Mouse (Mus musculus) brain, embryonic 14.5 days (tissue): Measurements from ENCODE around the gene Samd4.

ENCODE experiments used
- CTCF ChIP-seq: fragments of 200-500 bp; IDR thresholded peaks from 2 replicates; pipeline ENCODE4 v1.5.1; 2012; ENCODE audit warnings: inconsistent platforms, mild to moderate bottlenecking, moderate library complexity, borderline replicate concordance; ENCODE audit not compliant: insufficient read depth, insufficient read length; ENCODE audit errors: extremely low read depth
- POLR2A ChIP-seq: fragments of 200-500 bp; IDR thresholded peaks from 2 replicates; pipeline ENCODE4 v1.6.1; 2012; ENCODE audit warnings: mild to moderate bottlenecking, inconsistent platforms, borderline replicate concordance; ENCODE audit not compliant: poor library complexity, insufficient read depth, insufficient read length, severe bottlenecking; ENCODE audit errors: extremely low read depth

GRCm38 (mm10) chr14:46941896-46942812 lies 59.5 kb downstream of the Samd4 start:
- no peak for TF ChIP-seq CTCF
- no peak for TF ChIP-seq POLR2A
